Mouse (Mus musculus) subcutaneous adipose tissue, adult 2 months (tissue): ENCODE results near the gene St5. TPM values are rescaled to one million over a fixed set of nuclear protein-coding genes. Genes with fewer than 3 reads are reported as not detected.

Source experiments
- polyA plus RNA-seq: library from polyadenylated mRNA; depleted of rRNA; stranded (reverse); fragments of >200 nt; gene quantifications from 2 replicates; pipeline ENCODE4 v1.2.3, GENCODE M21; 2012; ENCODE audit warnings: low replicate concordance; rRNA removed

Gene St5
- 37.5 and 56.1 TPM in 2 replicates for polyA plus RNA-seq

GRCm38 (mm10) chr7:109703190-109704015 is at the start of gene St5, which contains the start of gene Akip1:
Gene St5 (minus strand): TSS chr7:109703605.
Gene Akip1 (plus strand): TSS chr7:109703690.

GRCm38 (mm10) chr7:109752008-109752925 is 48.9 kb upstream of the St5 start, which contains the start of gene Tmem9b:
Gene Tmem9b (minus strand): TSS chr7:109752875.

GRCm38 (mm10) chr7:109731626-109732025 is 28.2 kb upstream of the St5 start, which contains the start of gene Ascl3:
Gene Ascl3 (minus strand): TSS chr7:109731726.

DNA sequence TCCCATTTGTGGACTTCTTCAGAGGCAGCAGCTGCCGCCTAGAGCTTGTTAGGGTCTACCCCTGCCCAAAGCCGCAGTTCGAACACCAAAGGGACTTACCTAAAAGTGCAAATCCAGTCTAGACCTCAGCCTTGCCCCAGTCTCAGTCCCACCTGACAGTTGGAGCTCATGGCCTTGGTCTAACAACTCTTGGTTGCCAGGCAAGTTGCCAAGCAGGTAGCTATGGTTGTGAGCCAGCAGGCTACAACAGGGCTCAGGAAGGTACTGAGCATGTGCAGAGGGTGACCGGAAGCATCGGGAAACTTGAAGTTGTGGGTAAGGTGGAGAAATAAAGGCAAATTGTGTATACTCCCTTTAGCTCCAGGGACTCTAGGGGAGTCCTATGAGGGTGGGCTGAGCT is 20.3 kb upstream of the St5 start, which contains the start of gene BC051019:
BC051019 (minus strand) TSS at position 154 of the 400 bp plus-strand sequence.

GRCm38 (mm10) chr7:109518838-109519696 is 184.3 kb downstream of the St5 start, which contains the start of gene Rpl27a:
Gene Rpl27a (plus strand): TSS chr7:109519147.

GRCm38 (mm10) chr7:109508034-109508433 is 195.4 kb downstream of the St5 start, which contains the start of gene Trim66:
Gene Trim66 (minus strand): TSS chr7:109508134.

Other genes starting within 250 kb of the St5 start
- 0.17 and 0.19 TPM in 2 replicates for gene Trim66, start 195.5 kb downstream of the St5 start, polyA plus RNA-seq
- gene Rpl27a, start 184.5 kb downstream of the St5 start, polyA plus RNA-seq, result 212 and 563 TPM in 2 replicates
- 15.6 and 16.3 TPM in 2 replicates for gene Akip1, start 85 bp upstream of the St5 start, polyA plus RNA-seq
- gene BC051019, start 20.2 kb upstream of the St5 start, polyA plus RNA-seq, result not detected in 2 replicates
- 0.19 and 0.73 TPM in 2 replicates for gene Ascl3, start 28.1 kb upstream of the St5 start, polyA plus RNA-seq
- 48.6 and 49.0 TPM in 2 replicates for gene Tmem9b, start 49.3 kb upstream of the St5 start, polyA plus RNA-seq
- gene Nrip3, start 78.4 kb upstream of the St5 start, polyA plus RNA-seq, result 0.06 TPM in 1 of 2 replicates, not detected in the other
- 0.20 and 3.4 TPM in 2 replicates for gene Scube2, start 162.1 kb upstream of the St5 start, polyA plus RNA-seq